Mouse (Mus musculus): ENCODE measurements at regions not wholly inside any gene's neighbourhood (a gene's known extent, or its start where the extent isn't known, plus 50 kb on each side); places are given as distances from the start of the nearest gene placed in this dataset.

DNA sequence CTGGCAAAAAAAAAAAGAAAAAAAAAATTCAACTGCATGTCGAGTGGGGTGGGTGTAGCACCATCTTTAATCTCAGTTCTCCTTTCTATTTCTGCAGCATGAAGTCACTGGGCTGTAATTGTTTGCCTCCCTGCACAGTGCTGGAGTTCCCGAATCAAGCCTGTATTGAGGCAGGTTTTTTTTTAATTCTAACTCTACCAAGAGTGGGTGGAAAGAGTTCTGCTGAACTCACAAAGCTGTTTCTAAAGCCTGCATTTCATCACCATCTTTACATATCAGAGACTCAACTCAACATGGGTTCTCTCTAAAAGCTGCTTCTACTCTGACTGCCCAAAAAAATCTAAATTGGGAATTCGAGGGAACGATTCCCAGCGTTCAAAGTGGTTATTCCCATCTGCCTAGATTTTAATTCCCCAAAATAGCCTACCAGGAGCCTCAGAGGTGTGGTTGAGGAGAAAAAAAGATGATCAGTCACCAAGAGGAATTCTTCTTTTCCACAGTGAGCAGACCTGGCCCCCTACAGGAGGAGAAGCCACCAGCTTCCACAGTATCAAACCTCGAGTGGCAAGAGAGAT lies 160.4 kb upstream of the Cdh5 start:
- TF ChIP-seq CTCF (IDR thresholded peaks at IDR 0.05; ENCODE audit: low read depth, low read length) (no peak), POLR2A (IDR thresholded peaks at IDR 0.05; ENCODE audit: insufficient read depth, low read length) (no peak)
